Mouse (Mus musculus) gastrocnemius, adult 18-20 months (tissue): ENCODE results near the gene C2. TPM values are rescaled to one million over a fixed set of nuclear protein-coding genes. Genes with fewer than 3 reads are reported as not detected.

Experiments
- DNase-seq: peaks from one replicate; pipeline ENCODE4 v3.0.0; 2021; ENCODE audit warnings: low spot score
- total RNA-seq, 2 experiments: library from RNA; stranded (reverse); gene quantifications; 2 replicates each; pipeline ENCODE4 v1.2.3; 2021

Gene C2
- total RNA-seq, 2 experiments from 2014 or later: 1.5 to 1.6 TPM

- no peak for DNase-seq
Measured at GRCm38 (mm10) chr17:34881166-34881565, 16.9 kb downstream of the C2 start.

DNA sequence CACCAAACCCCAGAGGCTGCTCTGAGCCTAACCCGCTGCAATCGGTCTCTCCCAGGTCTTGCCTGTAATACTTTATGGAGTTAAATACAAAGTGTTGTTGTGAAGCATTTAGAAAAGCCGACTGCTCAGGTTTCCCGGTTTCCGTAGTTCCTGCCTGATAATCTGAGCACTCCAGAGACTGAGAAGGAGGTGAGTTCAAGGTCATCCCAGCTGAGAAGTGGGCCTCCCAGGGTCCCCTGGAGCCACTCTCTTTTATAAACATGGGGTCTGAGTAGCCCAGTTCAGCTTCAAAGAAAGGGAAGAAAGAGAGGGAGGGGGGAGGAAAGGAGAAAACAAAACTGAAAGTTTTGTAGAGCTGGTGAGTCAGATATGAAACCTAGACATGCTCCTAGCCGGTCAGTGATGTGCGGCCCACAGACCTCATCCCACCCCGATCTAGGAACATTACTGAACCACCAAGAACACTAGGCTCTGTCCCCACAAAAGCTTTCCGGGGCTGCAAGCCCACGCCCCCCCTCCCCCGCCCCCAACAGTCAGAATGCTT, 18.7 kb downstream of the C2 start, which contains the start of gene Zbtb12:
Gene Zbtb12 (plus strand): TSS at position 148 of the 544 bp plus-strand sequence.
- no peak for DNase-seq

DNA sequence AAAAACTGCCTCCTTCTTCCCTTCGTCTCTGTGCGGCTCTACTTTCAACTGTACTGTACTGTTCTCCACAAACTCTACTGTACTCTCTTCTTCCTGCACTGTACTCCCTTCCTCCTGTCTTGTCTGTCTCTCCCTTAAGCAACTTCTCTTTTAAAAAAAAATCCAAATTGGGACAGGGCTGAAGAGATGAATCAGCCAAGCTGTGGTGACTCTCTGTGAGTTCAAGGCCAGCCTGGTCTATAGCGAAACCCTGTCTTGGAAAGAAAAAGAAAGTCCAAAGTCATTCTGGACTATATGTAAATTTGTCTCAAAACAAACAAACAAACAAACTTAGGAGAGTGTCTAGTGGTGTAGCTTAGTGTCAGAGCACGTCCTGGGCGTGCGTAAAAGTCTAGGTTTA, 23.7 kb downstream of the C2 start:
- no peak for DNase-seq

DNA sequence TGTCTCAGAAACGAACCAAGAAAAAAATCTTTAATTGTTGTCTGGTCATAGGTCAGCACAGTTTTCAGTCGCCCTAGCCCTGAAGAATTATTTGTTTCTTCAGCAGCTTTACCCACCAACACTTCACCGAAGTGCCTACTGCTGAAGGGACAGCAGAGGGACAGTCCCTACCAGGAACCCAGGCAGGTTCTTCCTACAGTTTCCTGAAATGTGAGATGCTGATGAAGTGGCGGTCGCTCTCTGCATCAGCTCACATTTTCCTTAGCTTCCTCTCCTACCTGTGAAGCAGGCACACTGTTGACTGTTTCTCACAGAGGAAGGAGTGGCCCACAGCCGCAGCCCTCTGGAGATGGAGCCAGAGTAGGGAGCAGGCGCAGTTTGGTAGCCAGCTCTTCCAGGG, 32.1 kb downstream of the C2 start:
- no peak for DNase-seq

DNA sequence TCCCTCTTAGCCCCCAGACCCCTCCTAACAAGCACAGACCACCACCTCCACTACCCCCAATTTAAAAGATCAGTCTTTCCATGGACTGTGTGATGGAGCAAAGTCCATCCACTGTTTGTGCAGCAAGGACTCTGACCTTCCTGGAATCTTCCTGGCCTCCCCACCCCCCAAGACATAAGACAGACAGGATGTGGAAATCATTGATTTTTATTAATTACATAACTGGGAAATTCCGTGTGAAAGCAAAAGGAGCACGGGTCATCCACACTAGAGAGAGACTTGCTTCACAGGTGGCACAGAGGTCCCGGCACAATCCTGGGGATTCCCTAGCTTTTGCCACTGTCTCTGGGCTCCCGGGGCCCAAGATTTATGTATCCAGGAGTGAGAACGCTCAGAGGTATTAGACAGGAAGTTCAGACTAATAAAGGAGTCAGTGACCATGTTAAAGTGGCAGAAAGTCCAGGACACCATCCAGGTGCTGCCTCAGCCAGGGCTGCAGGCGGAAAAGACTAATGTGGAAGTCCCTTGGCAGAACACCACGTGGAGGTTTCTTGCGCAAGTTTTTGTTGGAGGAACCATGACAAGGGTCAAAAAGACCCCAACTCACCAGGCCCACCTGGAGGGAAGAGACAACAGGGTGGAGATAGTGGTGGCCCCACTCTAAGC, 35.5 kb downstream of the C2 start, which contains the start of gene Cfb:
Gene Cfb (minus strand): TSS at position 103 of the 666 bp plus-strand sequence.
- DNase-seq: no peak

DNA sequence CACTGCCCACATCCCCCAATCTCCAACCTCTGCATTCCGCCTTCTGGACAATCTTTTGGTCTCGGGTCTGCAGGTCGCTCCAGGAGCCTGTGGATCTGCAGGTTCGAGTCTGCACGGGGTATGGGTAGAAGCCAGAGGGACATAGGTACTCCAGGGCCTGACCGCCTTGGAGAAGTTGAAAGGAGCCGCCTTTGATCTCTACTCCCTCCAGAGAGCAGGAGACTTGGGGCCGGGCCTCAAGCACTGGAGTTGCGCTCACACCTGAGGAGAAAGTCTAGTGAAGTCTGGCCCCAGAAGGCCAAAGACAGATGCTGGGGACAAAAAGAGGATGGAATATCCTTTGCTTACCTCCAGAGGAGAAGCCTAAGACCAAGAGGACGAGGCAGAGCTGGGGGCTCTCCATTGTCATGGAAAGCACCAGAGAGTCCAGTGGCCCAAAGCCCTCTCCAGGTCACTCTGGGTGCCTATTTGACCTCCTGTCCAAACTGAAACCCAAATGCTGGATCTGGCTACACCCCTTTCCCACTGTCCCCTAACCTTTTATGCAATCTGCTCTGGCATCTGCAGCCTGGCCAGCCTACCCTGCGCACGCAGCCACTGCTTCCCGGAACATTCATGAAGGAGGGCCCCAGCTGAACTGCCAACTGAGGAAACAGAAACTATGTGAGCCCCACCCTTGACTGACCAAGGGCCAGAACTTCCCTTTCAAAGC, 36.2 kb downstream of the C2 start:
- peak; percentile 26 for DNase-seq

DNA sequence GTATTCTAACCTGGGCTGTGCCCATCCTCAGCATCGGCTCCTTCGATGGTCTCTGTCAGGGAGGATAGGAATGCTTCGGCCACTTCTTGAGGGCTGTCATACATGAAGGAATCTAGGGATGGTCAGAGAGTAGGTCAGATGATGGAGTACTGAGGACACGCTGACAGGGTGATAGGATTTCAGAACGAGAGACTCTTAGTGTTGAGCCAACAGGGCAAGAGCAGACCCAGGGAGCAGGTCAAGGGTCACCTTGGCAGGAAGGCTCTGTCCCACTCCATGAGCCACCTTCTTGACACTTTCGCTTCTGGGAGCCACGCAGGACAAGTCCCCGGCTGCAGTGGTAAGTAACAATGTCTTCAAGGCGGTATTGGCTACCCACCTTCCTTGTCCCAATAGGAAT, 37.6 kb downstream of the C2 start:
- no peak for DNase-seq

GRCm38 (mm10) chr17:34858670-34859069, 39.4 kb downstream of the C2 start:
- DNase-seq: no peak

GRCm38 (mm10) chr17:34855825-34856224, 42.2 kb downstream of the C2 start:
- peak; percentile 32 for DNase-seq

- no peak for DNase-seq
Measured at GRCm38 (mm10) chr17:34854761-34855160, 43.3 kb downstream of the C2 start.

GRCm38 (mm10) chr17:34853511-34853910, 44.6 kb downstream of the C2 start:
- DNase-seq: no peak

GRCm38 (mm10) chr17:34850517-34851125, 47.4 kb downstream of the C2 start:
- no peak for DNase-seq

GRCm38 (mm10) chr17:34849722-34850516, 48.1 kb downstream of the C2 start, which contains the start of the genes Skiv2l and Nelfe:
TSS of gene Skiv2l (minus strand) at chr17:34850210.
TSS of gene Nelfe (plus strand) at chr17:34850391.
- peak; percentile 98 for DNase-seq

DNA sequence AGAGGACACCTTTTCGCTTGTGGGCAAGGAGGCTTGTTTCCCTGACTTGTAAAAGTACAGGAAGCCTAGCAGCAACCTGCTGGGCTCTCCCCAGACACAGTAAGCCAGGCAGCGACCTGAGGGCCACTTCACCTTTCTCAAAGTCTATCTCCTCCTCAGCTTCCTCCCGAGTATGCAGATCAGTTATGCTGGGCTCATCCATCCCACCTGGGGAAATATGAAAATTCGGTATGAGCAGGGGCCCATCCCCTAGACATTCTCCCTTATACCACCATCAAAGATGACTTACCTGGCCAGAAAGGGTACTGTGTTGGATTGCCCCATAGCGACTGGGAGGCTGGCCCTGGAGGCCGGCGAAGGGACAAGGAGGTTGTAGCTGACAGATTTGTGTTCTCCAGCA, 50.5 kb downstream of the C2 start:
- DNase-seq: no peak

- no peak for DNase-seq
Measured at GRCm38 (mm10) chr17:34847192-34847591, 50.9 kb downstream of the C2 start.

- no peak for DNase-seq
Measured at GRCm38 (mm10) chr17:34844884-34845283, 53.2 kb downstream of the C2 start.

- no peak for DNase-seq
Measured at GRCm38 (mm10) chr17:34840736-34841307, 57.2 kb downstream of the C2 start.

DNA sequence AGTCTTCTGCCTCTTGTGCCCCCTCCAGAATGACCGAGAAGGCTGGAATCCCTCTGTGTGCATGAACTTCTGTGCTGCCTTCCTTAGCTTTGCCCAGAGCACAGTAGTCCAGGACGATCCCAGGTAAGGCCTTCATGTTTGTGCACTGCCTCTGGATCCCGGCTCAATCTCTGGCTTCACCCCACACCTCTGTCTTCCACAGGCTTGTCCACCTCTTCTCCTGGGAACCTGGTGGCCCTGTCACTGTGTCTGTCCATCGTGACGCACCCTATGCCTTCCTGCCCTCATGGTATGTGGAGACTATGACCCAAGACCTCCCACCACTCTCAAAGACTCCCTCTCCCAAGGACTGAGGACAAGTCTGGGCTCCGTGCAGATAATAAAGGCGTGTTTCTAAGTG, 59.3 kb downstream of the C2 start:
- no peak for DNase-seq

DNA sequence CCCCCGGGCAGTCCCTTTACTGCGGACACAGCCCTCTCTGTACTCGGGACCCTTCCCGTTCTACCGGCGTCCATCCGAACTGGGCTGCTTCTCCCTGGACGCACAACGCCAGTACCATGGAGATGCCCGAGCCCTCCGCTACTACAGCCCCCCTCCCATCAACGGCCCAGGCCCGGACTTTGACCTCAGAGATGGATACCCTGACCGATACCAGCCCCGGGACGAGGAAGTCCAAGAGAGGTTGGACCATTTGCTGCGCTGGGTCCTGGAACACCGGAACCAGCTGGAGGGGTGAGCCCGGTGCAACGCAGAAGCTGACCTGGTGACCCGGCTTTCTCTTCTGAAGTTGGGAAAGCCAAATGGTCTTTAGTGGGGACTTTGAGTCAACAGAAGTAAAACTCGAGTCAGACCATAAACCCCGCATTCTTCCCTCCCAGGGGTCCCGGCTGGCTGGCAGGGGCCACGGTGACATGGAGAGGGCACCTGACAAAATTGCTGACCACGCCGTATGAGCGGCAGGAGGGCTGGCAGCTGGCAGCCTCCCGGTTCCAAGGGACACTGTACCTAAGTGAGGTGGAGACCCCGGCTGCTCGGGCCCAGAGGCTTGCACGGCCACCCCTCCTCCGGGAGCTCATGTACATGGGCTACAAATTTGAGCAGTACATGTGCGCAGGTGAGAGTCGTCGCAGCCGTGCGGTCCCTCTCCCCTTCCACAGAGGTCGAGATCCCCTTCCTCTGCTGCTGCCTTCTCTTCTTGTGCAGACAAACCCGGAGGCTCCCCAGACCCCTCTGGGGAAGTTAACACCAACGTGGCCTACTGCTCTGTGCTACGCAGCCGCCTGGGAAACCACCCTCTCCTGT, 60.4 kb downstream of the C2 start:
- no peak for DNase-seq

DNA sequence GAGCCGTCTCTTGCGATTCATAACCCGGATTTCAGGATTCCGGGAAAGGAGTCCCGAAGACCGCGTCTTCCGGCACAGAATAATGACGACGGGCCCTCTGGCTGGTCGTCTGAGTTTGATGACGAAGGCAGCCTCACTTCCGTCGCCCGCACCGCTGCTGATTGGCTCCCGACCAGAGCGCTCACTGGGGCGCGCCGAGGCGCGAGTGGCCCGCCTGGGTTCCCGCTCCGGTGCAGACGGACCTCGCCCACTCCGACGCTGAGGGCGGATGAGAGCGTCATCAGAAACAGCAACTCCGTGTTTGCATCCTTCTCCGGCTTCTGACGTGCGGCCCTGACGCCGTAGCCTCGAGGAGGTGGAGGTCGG, 61.2 kb downstream of the C2 start, which contains the start of the genes Stk19 and Dxo:
Gene Stk19 (minus strand): TSS at position 90 of the 366 bp plus-strand sequence.
Gene Dxo (plus strand): TSS at position 164 of the 366 bp plus-strand sequence.
- peak; percentile 95 for DNase-seq
